Mouse (Mus musculus) spleen, adult 2 months (tissue): ENCODE results near the gene Rin3. TPM values are rescaled to one million over a fixed set of nuclear protein-coding genes. Genes with fewer than 3 reads are reported as not detected.

Experiments used
- DNase-seq, 2 experiments: peaks; one replicate each; pipeline versions ENCODE4 v3.0.0 to v3.0.0-alpha.2; 2012 to 2021; ENCODE audit warnings: low spot score in 2 of 2, low read depth in 1 of 2
- H3K27ac ChIP-seq: fragments of 200-500 bp; 2 replicates; pipeline ENCODE4 v1.5.1; 2012; ENCODE audit warnings: low read length, inconsistent platforms; ENCODE audit not compliant: insufficient read depth
- H3K27me3 ChIP-seq: fragments of 200-500 bp; 2 replicates; pipeline ENCODE4 v1.6.1; 2012; ENCODE audit warnings: mild to moderate bottlenecking, moderate library complexity, low read length, inconsistent platforms; ENCODE audit not compliant: control insufficient read depth, insufficient read depth
- H3K36me3 ChIP-seq: fragments of 200-500 bp; 2 replicates; pipeline ENCODE4 v1.6.1; 2012; ENCODE audit warnings: mild to moderate bottlenecking, low read length, inconsistent platforms; ENCODE audit not compliant: control insufficient read depth, insufficient read depth
- H3K4me1 ChIP-seq: fragments of 200-500 bp; 2 replicates; pipeline ENCODE4 v1.6.1; 2011; ENCODE audit warnings: inconsistent platforms; ENCODE audit not compliant: control insufficient read depth, insufficient read depth, insufficient read length
- H3K4me3 ChIP-seq: fragments of 200-500 bp; 2 replicates; pipeline ENCODE4 v1.5.1; 2011; ENCODE audit warnings: mild to moderate bottlenecking, inconsistent platforms; ENCODE audit not compliant: insufficient read depth, insufficient read length; ENCODE audit errors: extremely low read depth
- CTCF ChIP-seq: fragments of 200-500 bp; IDR thresholded peaks from 2 replicates; pipeline ENCODE4 v1.5.1; 2011; ENCODE audit warnings: mild to moderate bottlenecking, inconsistent platforms; ENCODE audit not compliant: insufficient read depth, insufficient read length, insufficient replicate concordance; ENCODE audit errors: extremely low read depth
- POLR2A ChIP-seq: fragments of 200-500 bp; IDR thresholded peaks from 2 replicates; pipeline ENCODE4 v1.6.1; 2011; ENCODE audit warnings: low read depth, low read length, inconsistent platforms
- WGBS: fragments of 180-500 bp; shearing (Covaris S2); methylation state at CpG from one replicate; pipeline ENCODE4 v1.1.7; 2018; 5-methylcytosine and 5-hydroxymethylcytosine counted together
- polyA plus RNA-seq: library from polyadenylated mRNA; depleted of rRNA; stranded (reverse); fragments of >200 nt; gene quantifications from 2 replicates; pipeline ENCODE4 v1.2.3, GENCODE M21; 2012; rRNA removed

Rin3 gene
- 63.4 and 67.0 TPM in 2 replicates for polyA plus RNA-seq

DNA sequence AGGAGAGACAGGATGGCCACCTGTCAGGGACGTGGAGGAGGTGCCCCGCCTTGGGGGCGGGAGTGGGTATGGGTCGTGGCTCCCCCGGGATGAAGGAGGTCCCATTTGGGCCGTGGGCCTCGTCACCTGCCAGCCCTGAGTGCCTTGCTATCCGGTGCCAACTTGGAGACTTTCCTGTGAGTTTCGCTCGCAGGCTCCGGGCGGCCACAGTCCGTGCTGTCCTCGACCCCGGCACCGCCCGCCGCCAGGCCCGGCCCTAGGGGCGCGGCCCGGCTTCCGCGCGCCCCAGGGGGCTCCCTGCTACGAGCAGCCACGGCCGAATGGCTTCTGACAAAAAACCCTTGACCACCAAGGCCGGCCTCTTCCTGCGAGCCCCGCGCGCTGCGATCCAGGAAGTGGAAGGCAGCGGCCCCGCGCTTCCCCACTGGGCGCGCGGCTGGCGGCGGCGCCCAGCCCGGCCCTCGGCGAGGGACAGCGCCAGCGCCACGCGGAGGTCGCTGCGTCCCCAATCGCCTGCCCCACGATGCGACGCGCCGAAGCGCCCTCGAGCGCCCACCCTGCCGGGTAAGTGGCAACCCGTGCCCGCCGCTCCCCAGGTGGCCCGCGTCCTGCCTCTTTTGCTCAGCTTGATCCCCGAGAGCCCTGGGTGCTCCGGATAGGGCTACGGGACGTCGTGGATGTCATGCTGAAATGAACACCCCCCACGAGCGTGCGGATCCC, at the start of gene Rin3:
TSS of gene Rin3 (plus strand) at position 286 of the 720 bp plus-strand sequence.
- peak within 1 kb of the TSS; percentile 78 for H3K4me3 ChIP-seq
- DNase-seq = peak in 1 of 2 experiments; percentile 71

DNA sequence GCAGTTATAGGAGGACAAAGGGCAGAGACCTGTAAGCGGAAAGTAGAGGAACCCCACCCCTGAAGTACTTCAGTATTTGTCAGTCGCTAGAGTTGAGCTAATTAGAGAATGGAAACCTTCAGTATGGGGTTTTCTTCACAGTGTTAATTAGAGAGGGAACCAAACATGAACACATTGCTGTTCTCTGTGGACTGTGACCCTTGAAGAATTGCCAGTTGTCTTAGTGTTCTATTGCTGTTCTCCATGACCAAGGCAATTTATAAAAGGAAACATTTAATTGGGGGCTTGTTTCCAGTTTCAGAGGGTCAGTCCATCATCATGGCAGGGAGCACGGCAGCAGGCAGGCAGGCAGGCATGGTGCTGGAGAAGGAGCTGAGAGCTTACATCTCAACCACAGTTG, 47.3 kb upstream of the Rin3 start:
- TF ChIP-seq POLR2A (no peak), CTCF (no peak)
- no peak overlapping the region for H3K27ac ChIP-seq
- H3K27me3 ChIP-seq = no peaks in the 10 kb centered on the region
- H3K4me1 ChIP-seq = no peaks in the 10 kb centered on the region
- DNase-seq = no peak
- 77% methylated on average over 3 of the region's 3 CpGs for WGBS
- no peaks in the 10 kb centered on the region for H3K36me3 ChIP-seq
- no peak overlapping the region for H3K4me3 ChIP-seq

More for the DNA sequence above, at the start of gene Rin3:
- peaks cover 15% of the 10 kb centered on the region; the same call in 1 of the 2 replicates for H3K4me1 ChIP-seq
- WGBS = under 1% methylated on average over 75 of the region's 75 CpGs
- TF ChIP-seq POLR2A (peak; percentile 36), CTCF (no peak)
- H3K27ac ChIP-seq = peak within 1 kb of the TSS; percentile 69
- no peaks in the 10 kb centered on the region for H3K27me3 ChIP-seq
- no peaks in the 10 kb centered on the region for H3K36me3 ChIP-seq

DNA sequence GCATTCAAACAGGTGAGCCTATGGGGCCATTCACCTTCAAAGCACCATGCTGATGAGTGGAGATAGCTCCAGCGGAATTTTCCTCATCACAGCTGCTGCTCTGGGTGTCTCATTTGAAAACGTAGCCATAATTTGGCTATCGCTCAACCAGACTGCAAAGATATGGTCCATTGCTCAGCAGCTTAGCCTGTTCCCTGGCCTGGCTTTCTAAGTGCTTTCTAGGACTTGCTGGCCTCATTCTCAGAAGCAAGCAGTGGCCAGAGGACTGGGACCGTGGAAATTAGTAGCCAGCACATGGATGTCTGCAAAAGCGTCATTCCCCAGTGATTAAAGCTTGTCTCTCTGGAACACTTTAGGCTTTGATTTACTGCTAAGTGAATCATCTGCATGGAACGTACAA, 46.5 kb upstream of the Rin3 start:
- no peaks in the 10 kb centered on the region for H3K4me1 ChIP-seq
- no peak overlapping the region for H3K27ac ChIP-seq
- no peak overlapping the region for H3K4me3 ChIP-seq
- H3K27me3 ChIP-seq = no peaks in the 10 kb centered on the region
- no peak for TF ChIP-seq CTCF
- no peak for TF ChIP-seq POLR2A
- WGBS = 86% methylated on average over 6 of the region's 6 CpGs
- no peaks in the 10 kb centered on the region for H3K36me3 ChIP-seq
- DNase-seq = no peak

DNA sequence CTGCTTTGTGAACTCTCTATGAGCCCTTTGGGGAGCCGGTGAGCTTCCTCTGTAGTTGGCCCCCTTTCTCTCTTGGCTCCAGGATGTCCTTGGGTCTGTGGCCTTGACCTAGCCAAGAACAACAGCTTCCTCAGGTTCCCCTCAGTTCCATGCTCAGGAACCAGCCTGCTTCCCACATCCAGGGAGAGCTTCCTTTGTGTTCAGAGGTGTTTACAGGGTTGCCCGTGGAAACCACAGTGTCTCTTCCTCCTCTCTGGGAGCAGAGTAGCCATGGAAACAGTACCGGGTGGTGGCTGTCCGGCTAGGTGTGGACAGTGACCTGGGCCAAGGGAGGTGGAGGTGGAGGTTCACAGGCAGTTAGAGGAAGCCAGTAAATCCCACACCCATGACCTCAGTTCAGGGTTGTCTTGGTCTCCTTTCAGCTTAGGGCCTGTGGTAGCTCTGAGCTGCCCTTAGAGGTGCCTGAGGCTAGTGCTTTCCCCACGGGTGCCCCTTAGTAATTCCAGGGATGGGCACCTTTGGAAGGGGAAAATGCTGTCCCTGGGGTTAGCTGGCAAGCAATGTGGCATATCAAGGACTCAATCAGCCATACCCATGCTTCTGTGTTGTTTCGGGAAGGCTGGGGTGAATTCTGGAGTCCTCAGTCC, 40.6 kb upstream of the Rin3 start:
- Histone ChIP-seq H3K4me3 (no peak overlapping the region), H3K36me3 (no peaks in the 10 kb centered on the region), H3K27me3 (no peaks in the 10 kb centered on the region), H3K27ac (no peak overlapping the region), H3K4me1 (no peaks in the 10 kb centered on the region)
- 57% methylated on average over 6 of the region's 6 CpGs for WGBS
- TF ChIP-seq POLR2A = no peak
- TF ChIP-seq CTCF = no peak
- DNase-seq = no peak

DNA sequence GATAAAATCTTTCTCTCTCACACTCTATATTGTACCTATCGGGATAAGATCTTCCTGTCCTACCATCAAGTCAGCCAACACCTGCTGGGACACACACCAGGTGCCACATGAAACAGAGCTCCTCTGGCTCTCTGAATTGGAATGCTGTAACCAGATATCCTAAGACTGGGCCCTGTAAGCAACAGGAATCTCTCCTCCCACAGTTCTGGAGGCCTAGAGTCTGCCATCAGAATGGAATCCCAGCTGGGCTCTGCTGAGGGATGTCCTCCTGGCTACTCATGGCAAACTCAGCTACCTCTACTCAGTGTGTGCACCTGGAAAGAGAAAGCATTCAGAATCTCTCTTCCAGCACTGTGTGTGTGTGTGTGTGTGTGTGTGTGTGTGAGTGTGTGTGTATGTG, 38.9 kb upstream of the Rin3 start:
- H3K27me3 ChIP-seq = no peaks in the 10 kb centered on the region
- 86% methylated on average over 1 of the region's 1 CpGs for WGBS
- TF ChIP-seq POLR2A = no peak

DNA sequence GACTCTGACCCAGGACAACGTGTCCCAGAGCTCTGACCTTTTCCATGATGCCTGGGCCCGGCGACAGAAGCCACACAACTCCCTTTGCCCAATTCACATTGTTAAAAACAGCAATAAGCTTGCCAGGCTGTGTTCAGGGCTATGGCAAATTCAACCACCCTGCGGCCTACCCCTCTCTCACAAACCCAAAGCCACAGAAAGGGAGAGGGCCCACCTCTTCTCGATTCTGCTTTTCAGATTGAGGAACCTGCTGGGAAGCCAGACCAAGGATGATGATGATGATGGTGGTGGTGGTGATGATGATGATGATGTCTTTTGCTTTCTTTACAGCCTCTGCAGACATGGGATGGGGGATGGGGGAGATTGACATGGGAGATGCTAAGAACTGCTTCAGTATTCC, 36.6 kb upstream of the Rin3 start:
- H3K36me3 ChIP-seq = no peaks in the 10 kb centered on the region
- no peak for TF ChIP-seq CTCF
- no peak for TF ChIP-seq POLR2A
- no peak overlapping the region for H3K27ac ChIP-seq
- no peak for DNase-seq
- H3K4me1 ChIP-seq = peaks cover 5% of the 10 kb centered on the region
- 67% methylated on average over 5 of the region's 5 CpGs for WGBS
- no peak overlapping the region for H3K4me3 ChIP-seq
- no peaks in the 10 kb centered on the region for H3K27me3 ChIP-seq

More for the DNA sequence above, 38.9 kb upstream of the Rin3 start:
- Histone ChIP-seq H3K36me3 (no peaks in the 10 kb centered on the region), H3K4me3 (no peak overlapping the region), H3K4me1 (no peaks in the 10 kb centered on the region), H3K27ac (no peak overlapping the region)
- DNase-seq = no peak

DNA sequence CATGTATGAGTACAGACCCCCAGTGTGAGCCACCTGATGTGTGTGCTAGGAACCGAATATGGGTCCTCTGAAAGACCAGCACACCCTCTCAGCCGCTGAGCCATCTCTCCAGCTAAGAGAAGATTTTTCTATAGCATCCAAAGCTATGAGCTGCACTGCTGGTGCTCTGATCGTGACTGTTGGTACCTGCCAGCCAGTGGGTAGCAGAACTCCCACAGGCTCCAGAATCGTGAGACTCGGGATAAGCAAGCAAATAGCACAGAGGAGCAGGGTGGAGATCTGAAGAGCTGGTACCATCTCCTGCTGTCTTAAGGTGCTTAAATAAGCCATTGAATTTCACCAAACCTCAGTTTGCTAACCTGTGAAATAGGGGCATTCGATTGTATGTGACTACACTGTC, 34.7 kb upstream of the Rin3 start:
- Histone ChIP-seq H3K4me3 (no peak overlapping the region), H3K36me3 (no peaks in the 10 kb centered on the region), H3K27ac (no peak overlapping the region), H3K27me3 (no peaks in the 10 kb centered on the region), H3K4me1 (peaks cover 5% of the 10 kb centered on the region)
- no peak for TF ChIP-seq CTCF
- no peak for TF ChIP-seq POLR2A
- 91% methylated on average over 6 of the region's 6 CpGs for WGBS
- no peak for DNase-seq
